In genomic region chr14:23785921-23786686, GRCm38 (mm10) we compare ENCODE assay signal across 11 mouse cellular contexts.
DNase-seq lines count a peak whose midpoint lies in the region; ATAC-seq and TF ChIP-seq lines count a peak whose summit lies in the region.
"Had no signal": no experiment of that assay in that cellular context is flagged by ENCODE, and none has a peak within 500 bp of the region (broad histone marks: within the 10 kb centered on the region; RNA-seq: fewer than 3 reads in every experiment).

No protein-coding gene starts in this region.

- 33% methylated on average over 10 of the region's 10 CpGs for WGBS in kidney, embryonic 15.5 days
- 25% methylated on average over 10 of the region's 10 CpGs for WGBS in limb, embryonic 14.5 days
- 75% methylated on average over 10 of the region's 10 CpGs for WGBS in forebrain, embryonic 10.5 days

- TF ChIP-seq POLR2A in limb, embryonic 14.5 days (IDR thresholded peaks at IDR 0.05; ENCODE audit: borderline replicate concordance, extremely low read depth, insufficient read depth, insufficient read length): no peak

- peak overlapping the region; percentile 35; the same call in 1 of the 2 replicates for H3K4me2 ChIP-seq in kidney, embryonic 15.5 days
- H3K4me2 ChIP-seq in limb, embryonic 14.5 days (replicated peaks; ENCODE audit: low read depth, low read length, severe bottlenecking): no peak overlapping the region; the same call in 1 of the 2 replicates

- peak overlapping the region; percentile 79 for H3K27ac ChIP-seq in kidney, embryonic 15.5 days
- peak overlapping the region; percentile 44 for H3K27ac ChIP-seq in limb, embryonic 14.5 days (replicated peaks; ENCODE audit: low read depth, low read length)
- no peak overlapping the region for H3K27ac ChIP-seq in forebrain, embryonic 10.5 days
- H3K27ac ChIP-seq: liver, embryonic 14.5 days; macrophage had no signal

- DNase-seq in kidney, postnatal 25 days: no peak
- DNase-seq in right cerebral cortex, adult 18-20 months: peak; percentile 75
- DNase-seq in right cerebral cortex, postnatal 4 days: no peak
- DNase-seq in limb, embryonic 14.5 days (ENCODE audit: low spot score): peak; percentile 11
- DNase-seq in telencephalon, adult 2 months (ENCODE audit: low read depth, low spot score): peak; percentile 83
- no peak for DNase-seq in forebrain, embryonic 10.5 days (ENCODE audit: extremely low spot score, low spot score)
- no peak for DNase-seq in natural killer cell, adult 2 months (ENCODE audit: low spot score in 2 of 2)
- DNase-seq: cerebellum, postnatal 10 days had no signal

- H3K27me3 ChIP-seq in kidney, embryonic 15.5 days: no peaks in the 10 kb centered on the region
- no peaks in the 10 kb centered on the region for H3K27me3 ChIP-seq in limb, embryonic 14.5 days (ENCODE audit: control insufficient read depth, insufficient read depth, low read length)
- no peaks in the 10 kb centered on the region for H3K27me3 ChIP-seq in forebrain, embryonic 10.5 days (ENCODE audit: poor library complexity, severe bottlenecking)

- no peak overlapping the region for H3K9ac ChIP-seq in kidney, embryonic 15.5 days
- H3K9ac ChIP-seq in limb, embryonic 14.5 days (ENCODE audit: low read depth, low read length, severe bottlenecking): 0 out of 2 replicates have a peak overlapping the region, but pooled peaks have one; percentile 31
- H3K9ac ChIP-seq: liver, embryonic 14.5 days had no signal

- H3K4me3 ChIP-seq in kidney, embryonic 15.5 days (replicated peaks): no peak overlapping the region
- no peak overlapping the region for H3K4me3 ChIP-seq in limb, embryonic 14.5 days (replicated peaks; ENCODE audit: low read length)
- H3K4me3 ChIP-seq in forebrain, embryonic 10.5 days: no peak overlapping the region

- H3K4me1 ChIP-seq in kidney, embryonic 15.5 days: peaks cover 23% of the 10 kb centered on the region
- H3K4me1 ChIP-seq in limb, embryonic 14.5 days (ENCODE audit: control insufficient read depth, insufficient read depth, low read length): peaks cover 16% of the 10 kb centered on the region
- H3K4me1 ChIP-seq in forebrain, embryonic 10.5 days: peaks cover 13% of the 10 kb centered on the region

- no peaks in the 10 kb centered on the region for H3K36me3 ChIP-seq in kidney, embryonic 15.5 days
- no peaks in the 10 kb centered on the region for H3K36me3 ChIP-seq in limb, embryonic 14.5 days (ENCODE audit: control insufficient read depth, insufficient read depth, low read length)
- H3K36me3 ChIP-seq in forebrain, embryonic 10.5 days (replicated peaks): no peaks in the 10 kb centered on the region

- ATAC-seq in kidney, embryonic 15.5 days (replicated peaks; ENCODE audit: low FRiP score): no peak
- ATAC-seq in limb, embryonic 14.5 days (ENCODE audit: low FRiP score, low read depth): peak; percentile 30; the same call in 1 of the 2 replicates

- H3K9me3 ChIP-seq in kidney, embryonic 15.5 days (replicated peaks): no peaks in the 10 kb centered on the region
- H3K9me3 ChIP-seq in limb, embryonic 14.5 days (ENCODE audit: control insufficient read depth, low read length): no peaks in the 10 kb centered on the region
- H3K9me3 ChIP-seq in forebrain, embryonic 10.5 days: no peaks in the 10 kb centered on the region

Comparison
In these comparisons a context has a peak if more than half of its experiments do, and no peak if none do; other contexts are left out.
1. DNase-seq: peak in right cerebral cortex, adult 18-20 months (single experiment), limb, embryonic 14.5 days (single experiment) and telencephalon, adult 2 months (single experiment); none in kidney, postnatal 25 days (0 of 2), right cerebral cortex, postnatal 4 days (single experiment), forebrain, embryonic 10.5 days (single experiment) and natural killer cell, adult 2 months (0 of 2).